Mouse (Mus musculus) frontal cortex, postnatal 36 days (tissue): Measurements from ENCODE around the gene Capn8.

ENCODE experiments used
- DNase-seq, 2 experiments: peaks; one replicate each; pipeline ENCODE4 v3.0.0; 2022; ENCODE audit warnings: low spot score in 2 of 2

Capn8 gene

GRCm38 (mm10) chr1:182678151-182678550 is 113.3 kb downstream of the Capn8 start:
- no peak for DNase-seq

- no peak for DNase-seq
Observed at GRCm38 (mm10) chr1:182679169-182679568, 114.4 kb downstream of the Capn8 start.

GRCm38 (mm10) chr1:182679582-182679981 is 114.8 kb downstream of the Capn8 start:
- DNase-seq = no peak
